Mouse (Mus musculus) midbrain, embryonic 15.5 days (tissue): ENCODE measurements around the gene Slc39a5. TPM values are rescaled to one million over a fixed set of nuclear protein-coding genes. Genes with fewer than 3 reads are reported as not detected.

ENCODE experiments used
- ATAC-seq: fragments of 200-750 bp; cut with Nextera tagmentation; replicated peaks from 2 replicates; pipeline ENCODE4 v1.8.0; 2017; ENCODE audit warnings: moderate TSS enrichment
- H3K27ac ChIP-seq: fragments of 300-500 bp; sonication (generic); 2 replicates; pipeline ENCODE4 v1.5.1; 2015; ENCODE audit warnings: mild to moderate bottlenecking, inconsistent platforms
- H3K27me3 ChIP-seq: fragments of 300-500 bp; sonication (generic); replicated peaks from 2 replicates; pipeline ENCODE4 v1.6.1; 2015; ENCODE audit warnings: inconsistent platforms
- H3K36me3 ChIP-seq: fragments of 300-500 bp; sonication (generic); replicated peaks from 2 replicates; pipeline ENCODE4 v1.6.1; 2015; ENCODE audit warnings: inconsistent platforms
- H3K4me1 ChIP-seq: fragments of 300-500 bp; sonication (generic); 2 replicates; pipeline ENCODE4 v1.6.1; 2015; ENCODE audit warnings: inconsistent platforms
- H3K4me2 ChIP-seq: fragments of 300-500 bp; sonication (generic); 2 replicates; pipeline ENCODE4 v1.6.1; 2015; ENCODE audit warnings: inconsistent platforms, mild to moderate bottlenecking, moderate library complexity
- H3K4me3 ChIP-seq: fragments of 300-500 bp; sonication (generic); 2 replicates; pipeline ENCODE4 v1.5.1; 2015; ENCODE audit warnings: mild to moderate bottlenecking, inconsistent platforms
- H3K9ac ChIP-seq: fragments of 300-500 bp; sonication (generic); 2 replicates; pipeline ENCODE4 v1.6.1; 2015; ENCODE audit warnings: mild to moderate bottlenecking, inconsistent platforms
- H3K9me3 ChIP-seq: fragments of 300-500 bp; sonication (generic); 2 replicates; pipeline ENCODE4 v1.6.1; 2016; ENCODE audit warnings: inconsistent platforms
- WGBS: fragments of 180-500 bp; shearing (Covaris S2); methylation state at CpG from one replicate; pipeline ENCODE4 v1.1.7; 2015; ENCODE audit warnings: mixed read lengths; 5-methylcytosine and 5-hydroxymethylcytosine counted together
- polyA plus RNA-seq: library from polyadenylated mRNA; unstranded; fragments of >200 nt; fragmentation: Nextera tagmentation; extraction: Ambion mirVana; gene quantifications from 2 replicates; pipeline ENCODE4 v1.2.1, GENCODE M21; 2015

The Slc39a5 gene
- polyA plus RNA-seq, 1 experiment from 2014 or later, result not detected

DNA sequence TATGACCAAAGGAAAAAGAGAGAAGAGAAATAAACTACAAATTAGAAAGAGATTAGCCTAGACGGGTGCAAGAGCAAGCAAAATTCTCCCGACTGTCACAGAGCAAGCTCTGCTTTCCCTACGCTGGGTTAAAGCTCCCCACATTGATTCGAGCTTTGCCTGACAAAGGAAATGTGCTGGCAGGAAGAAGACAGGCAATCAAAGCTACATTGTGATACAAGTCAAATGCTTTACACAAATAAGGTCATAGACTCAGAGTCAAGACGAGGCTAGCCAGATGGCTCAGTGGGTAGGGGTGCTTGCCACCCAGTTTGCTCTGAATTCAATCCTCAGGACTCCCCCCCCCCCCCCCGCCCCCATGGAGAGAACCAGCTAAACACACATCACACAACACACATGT lies 31.0 kb downstream of the Slc39a5 start:
- peak overlapping the region; percentile 96; the same call in 1 of the 2 replicates for H3K27ac ChIP-seq

DNA sequence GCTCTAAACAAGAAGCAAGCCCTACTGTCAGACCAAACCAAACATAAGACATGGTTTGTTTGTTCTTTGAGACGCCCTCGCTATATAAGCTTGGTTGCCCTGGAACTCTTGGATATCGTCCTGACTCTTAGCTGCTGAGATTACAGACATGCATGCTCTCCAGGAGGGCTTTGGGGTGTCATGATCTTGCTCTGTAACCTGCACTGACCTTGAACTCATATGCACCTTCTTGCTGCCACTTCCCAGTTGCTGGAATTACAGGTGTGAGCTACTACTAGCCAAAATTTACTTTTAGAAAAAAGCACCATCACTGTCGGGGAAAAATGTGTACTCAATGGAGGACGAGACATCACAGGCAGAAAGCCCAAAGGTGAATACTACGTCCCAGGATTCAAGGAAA lies 31.4 kb downstream of the Slc39a5 start:
- no peak for ATAC-seq
- H3K9ac ChIP-seq, result peak overlapping the region; percentile 73
- WGBS, result 79% methylated on average over 6 of the region's 6 CpGs
- H3K27ac ChIP-seq, result peak overlapping the region; percentile 96
- H3K4me1 ChIP-seq, result peaks cover 24% of the 10 kb centered on the region
- peak overlapping the region; percentile 70 for H3K4me2 ChIP-seq
- no peaks in the 10 kb centered on the region for H3K36me3 ChIP-seq
- peak overlapping the region; percentile 79 for H3K4me3 ChIP-seq
- H3K9me3 ChIP-seq, result no peaks in the 10 kb centered on the region
- H3K27me3 ChIP-seq, result no peaks in the 10 kb centered on the region

More for the DNA sequence above, 31.0 kb downstream of the Slc39a5 start:
- H3K4me3 ChIP-seq, result no peak overlapping the region
- 55% methylated on average over 5 of the region's 6 CpGs for WGBS
- no peak overlapping the region for H3K4me2 ChIP-seq
- H3K9ac ChIP-seq, result no peak overlapping the region
- H3K9me3 ChIP-seq, result no peaks in the 10 kb centered on the region
- H3K27me3 ChIP-seq, result no peaks in the 10 kb centered on the region
- no peak for ATAC-seq
- no peaks in the 10 kb centered on the region for H3K36me3 ChIP-seq
- peaks cover 24% of the 10 kb centered on the region for H3K4me1 ChIP-seq

DNA sequence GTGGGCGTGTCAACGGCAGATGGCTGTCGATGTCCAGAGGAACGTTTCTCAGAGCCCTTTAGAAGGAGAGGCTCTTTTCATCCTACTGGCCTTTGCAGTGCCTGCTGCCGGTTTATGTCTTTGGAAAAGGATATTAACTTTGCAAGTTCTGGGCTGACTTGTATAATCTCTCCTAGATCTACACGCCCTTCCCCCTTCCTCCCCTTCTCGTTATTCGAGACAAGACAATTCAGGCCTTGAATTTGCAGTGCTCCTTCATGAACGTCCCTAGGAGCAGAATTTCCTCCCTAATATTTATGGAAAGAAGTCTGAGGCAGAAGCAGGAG lies 31.8 kb downstream of the Slc39a5 start:
- peak overlapping the region; percentile 79 for H3K4me3 ChIP-seq
- H3K27me3 ChIP-seq, result no peaks in the 10 kb centered on the region
- peak overlapping the region; percentile 70 for H3K4me2 ChIP-seq
- H3K9ac ChIP-seq, result peak overlapping the region; percentile 73
- 2% methylated on average over 9 of the region's 9 CpGs for WGBS
- 0 out of 2 replicates have a peak, but pooled peaks cover 3% of the 10 kb centered on the region for H3K36me3 ChIP-seq
- peaks cover 24% of the 10 kb centered on the region for H3K4me1 ChIP-seq
- peak overlapping the region; percentile 96 for H3K27ac ChIP-seq
- no peaks in the 10 kb centered on the region for H3K9me3 ChIP-seq
- no peak for ATAC-seq

DNA sequence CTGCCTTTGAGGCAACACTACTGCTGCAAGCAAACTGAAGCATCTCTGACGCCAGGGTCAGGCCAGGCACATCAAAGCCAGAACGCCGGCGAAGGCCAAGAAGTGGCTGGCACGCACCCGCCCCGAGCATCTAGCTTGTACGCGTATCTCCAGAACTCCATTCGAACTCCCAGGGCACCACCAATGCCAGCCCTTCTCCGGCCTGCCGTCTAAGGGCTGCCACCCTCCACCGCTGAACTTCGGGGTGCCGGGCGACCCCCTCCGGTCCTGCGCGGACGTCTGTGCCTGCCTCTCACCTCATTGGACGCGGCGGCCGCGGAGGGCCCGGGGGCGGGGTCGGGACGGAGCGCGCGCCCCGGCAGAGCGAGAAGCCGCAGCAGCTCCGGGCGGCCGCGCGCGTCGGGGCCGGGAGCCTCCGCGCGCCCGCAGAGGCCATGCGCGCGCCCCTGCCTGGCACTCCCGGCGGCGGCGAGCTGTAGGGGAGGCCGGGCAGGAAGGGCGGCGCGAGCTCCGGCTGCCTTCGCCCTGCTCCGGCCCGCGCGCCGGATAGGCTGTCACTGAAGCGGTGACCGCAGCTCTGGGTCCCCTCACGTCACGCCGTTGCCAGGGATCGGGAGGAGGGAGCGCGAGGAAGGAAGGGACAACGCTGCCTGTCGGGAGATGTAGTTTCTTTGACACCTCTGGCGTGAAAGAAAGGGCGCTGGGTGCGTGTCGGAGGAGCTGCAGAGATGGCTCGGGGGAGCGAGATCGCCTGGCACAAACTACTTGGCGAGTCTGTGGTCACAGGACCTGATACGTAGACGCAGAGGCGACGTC lies 32.4 kb downstream of the Slc39a5 start, which contains the start of gene Coq10a:
Coq10a (minus strand) TSS at position 596 of the 816 bp plus-strand sequence.
- H3K27me3 ChIP-seq, result no peaks in the 10 kb centered on the region
- ATAC-seq, result peak; percentile 95
- under 1% methylated on average over 86 of the region's 87 CpGs for WGBS
- peaks cover 24% of the 10 kb centered on the region for H3K4me1 ChIP-seq
- H3K4me2 ChIP-seq, result peak within 1 kb of the TSS; percentile 70
- no peaks in the 10 kb centered on the region for H3K9me3 ChIP-seq
- H3K36me3 ChIP-seq, result peaks cover 4% of the 10 kb centered on the region; the same call in 1 of the 2 replicates
- H3K4me3 ChIP-seq, result peak within 1 kb of the TSS; percentile 79
- peak within 1 kb of the TSS; percentile 73 for H3K9ac ChIP-seq
- H3K27ac ChIP-seq, result peak within 1 kb of the TSS; percentile 96

DNA sequence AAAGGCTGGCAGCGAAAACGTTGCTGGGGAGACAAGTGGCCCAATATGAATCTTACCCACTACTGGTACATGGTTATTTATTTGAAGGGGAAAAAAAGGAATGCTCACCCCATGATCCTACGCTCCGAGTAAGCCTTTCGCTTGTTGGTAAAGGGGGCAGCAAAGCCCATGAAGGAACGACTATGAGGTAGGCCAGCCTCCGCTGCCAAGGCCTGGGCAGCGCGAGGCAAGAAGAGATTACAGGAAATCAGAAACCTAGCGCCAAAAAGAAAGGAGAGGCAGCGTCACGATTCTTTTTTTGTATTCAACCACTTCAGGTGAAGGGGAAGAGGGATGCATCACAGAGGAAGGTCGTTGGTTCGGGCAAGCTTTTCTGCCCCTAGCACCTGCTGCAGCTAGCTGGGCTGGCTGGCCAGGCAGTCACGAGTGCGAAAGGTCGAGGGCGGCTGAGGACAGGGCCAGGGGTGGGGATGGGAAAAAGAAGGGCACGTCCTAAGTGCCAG lies 33.1 kb downstream of the Slc39a5 start:
- Histone ChIP-seq H3K9me3 (no peaks in the 10 kb centered on the region), H3K27ac (peak overlapping the region; percentile 96), H3K4me2 (peak overlapping the region; percentile 70), H3K36me3 (peaks cover 4% of the 10 kb centered on the region; the same call in 1 of the 2 replicates), H3K9ac (peak overlapping the region; percentile 73), H3K27me3 (no peaks in the 10 kb centered on the region), H3K4me1 (peaks cover 24% of the 10 kb centered on the region), H3K4me3 (peak overlapping the region; percentile 79)
- 16% methylated on average over 19 of the region's 19 CpGs for WGBS
- ATAC-seq, result no peak; the same call in 1 of the 2 replicates

DNA sequence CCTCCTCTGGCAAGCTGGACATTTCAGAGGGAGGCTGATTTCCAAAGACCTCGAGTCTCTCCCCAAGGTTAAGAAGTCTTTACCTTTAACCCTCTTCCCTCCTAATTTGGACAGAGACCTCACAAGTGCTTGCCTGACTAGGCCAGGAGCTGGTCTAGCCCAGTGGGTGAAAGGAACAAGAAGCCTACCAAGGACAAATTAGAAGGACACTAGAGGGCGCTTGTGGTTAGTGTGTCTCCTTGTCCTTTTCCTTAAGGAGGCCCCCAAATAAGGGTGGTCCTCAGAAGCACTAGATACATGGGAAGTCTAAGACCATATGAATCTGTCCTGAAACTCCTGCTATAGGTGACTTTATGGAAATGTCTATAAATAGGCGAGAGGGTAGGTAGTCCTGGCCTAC lies 38.5 kb downstream of the Slc39a5 start:
- H3K9ac ChIP-seq, result no peak overlapping the region
- H3K4me2 ChIP-seq, result no peak overlapping the region
- peaks cover 8% of the 10 kb centered on the region for H3K4me1 ChIP-seq
- H3K4me3 ChIP-seq, result no peak overlapping the region
- 48% methylated on average over 3 of the region's 3 CpGs for WGBS
- ATAC-seq, result no peak
- no peaks in the 10 kb centered on the region for H3K9me3 ChIP-seq
- no peak overlapping the region for H3K27ac ChIP-seq
- peaks cover 40% of the 10 kb centered on the region for H3K36me3 ChIP-seq
- no peaks in the 10 kb centered on the region for H3K27me3 ChIP-seq

DNA sequence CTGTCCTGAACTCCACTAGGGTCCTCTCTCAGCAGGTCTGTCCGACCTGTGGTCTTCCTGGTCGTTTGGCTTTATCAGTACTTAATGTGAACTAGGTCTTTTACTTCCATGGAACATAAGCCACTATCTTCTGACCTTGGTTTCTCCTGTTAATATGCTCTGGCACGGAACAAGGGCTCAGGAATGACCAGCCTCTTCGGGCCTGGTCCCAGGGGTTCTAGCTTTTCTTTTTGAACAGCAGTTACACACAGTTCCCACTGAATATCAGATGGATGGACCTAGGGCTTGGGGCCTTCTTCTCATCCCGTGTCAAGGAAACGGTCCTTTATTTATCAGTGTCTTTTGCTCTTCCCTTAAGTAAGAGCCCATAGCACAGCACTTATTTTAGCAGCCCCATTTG lies 39.2 kb downstream of the Slc39a5 start:
- 90% methylated on average over 6 of the region's 6 CpGs for WGBS
- Histone ChIP-seq H3K4me1 (peaks cover 3% of the 10 kb centered on the region; the same call in 1 of the 2 replicates), H3K4me2 (no peak overlapping the region), H3K27ac (no peak overlapping the region), H3K27me3 (no peaks in the 10 kb centered on the region), H3K4me3 (no peak overlapping the region), H3K9me3 (no peaks in the 10 kb centered on the region), H3K36me3 (peaks cover 40% of the 10 kb centered on the region), H3K9ac (no peak overlapping the region)
- no peak for ATAC-seq

DNA sequence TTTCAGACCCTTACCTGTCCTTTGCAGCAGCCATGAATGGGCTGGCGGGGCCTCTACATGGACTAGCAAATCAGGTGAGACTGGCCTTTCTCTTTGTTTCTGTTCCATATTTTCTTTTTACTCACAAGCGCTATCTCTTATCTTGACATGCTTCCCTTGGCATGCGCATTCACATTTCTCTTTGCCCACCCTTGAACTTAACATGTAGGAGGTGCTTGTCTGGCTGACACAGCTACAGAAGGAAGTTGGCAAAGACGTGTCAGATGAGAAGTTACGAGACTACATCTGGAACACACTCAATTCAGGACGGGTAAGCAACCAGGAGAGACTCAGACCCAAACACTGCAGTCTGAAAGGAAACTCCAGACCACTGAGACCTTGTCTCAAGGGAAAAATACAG lies 41.8 kb downstream of the Slc39a5 start:
- WGBS, result 95% methylated on average over 6 of the region's 6 CpGs
- Histone ChIP-seq H3K9me3 (no peaks in the 10 kb centered on the region), H3K4me2 (no peak overlapping the region), H3K4me3 (no peak overlapping the region), H3K27me3 (no peaks in the 10 kb centered on the region), H3K9ac (no peak overlapping the region), H3K4me1 (no peaks in the 10 kb centered on the region), H3K36me3 (peaks cover 44% of the 10 kb centered on the region), H3K27ac (no peak overlapping the region)
- ATAC-seq, result no peak

DNA sequence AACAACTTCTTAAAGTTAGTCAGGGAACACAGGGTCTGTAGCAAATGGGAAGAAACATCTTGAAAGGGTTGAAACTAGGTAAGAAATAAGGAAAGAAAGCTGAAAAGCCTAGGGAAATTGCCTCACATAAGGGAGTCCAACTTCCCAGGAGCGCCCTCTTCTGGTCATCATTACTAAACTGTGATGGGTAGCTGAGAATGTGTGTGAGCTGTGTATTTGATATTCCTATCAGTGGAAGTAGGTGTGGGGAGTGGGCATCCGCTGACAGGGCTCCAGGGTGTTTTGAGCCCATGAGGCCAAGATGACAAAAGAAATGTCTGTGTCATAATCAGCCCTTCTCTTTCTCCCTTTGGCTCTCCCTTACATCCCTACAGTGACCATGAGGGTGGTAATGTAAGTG lies 42.2 kb downstream of the Slc39a5 start:
- Histone ChIP-seq H3K36me3 (peaks cover 47% of the 10 kb centered on the region), H3K9ac (no peak overlapping the region), H3K27ac (no peak overlapping the region), H3K9me3 (no peaks in the 10 kb centered on the region), H3K4me1 (no peaks in the 10 kb centered on the region), H3K4me3 (no peak overlapping the region), H3K27me3 (no peaks in the 10 kb centered on the region), H3K4me2 (no peak overlapping the region)
- no peak for ATAC-seq
- WGBS, result 63% methylated on average over 2 of the region's 2 CpGs

DNA sequence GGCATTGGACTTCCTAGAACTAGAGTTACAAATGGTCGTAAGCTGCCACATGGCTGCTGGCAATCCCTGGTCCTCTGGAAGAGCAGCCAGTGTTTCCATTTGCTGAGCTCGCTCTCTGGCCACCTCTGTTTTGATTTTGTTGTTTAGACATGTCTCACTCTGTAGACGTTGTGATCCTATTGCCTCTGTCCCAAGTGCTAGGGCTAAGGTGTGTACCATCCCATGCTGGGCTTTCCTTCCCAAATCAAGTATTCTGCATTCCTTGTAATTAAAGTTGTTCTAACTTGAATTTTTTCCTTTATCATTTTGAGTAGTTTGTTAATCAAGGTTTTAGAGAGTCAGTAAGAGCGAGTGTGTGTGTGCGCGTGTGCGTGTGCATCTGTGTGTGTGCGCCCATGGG lies 53.5 kb downstream of the Slc39a5 start:
- no peak overlapping the region for H3K9ac ChIP-seq
- no peak overlapping the region for H3K27ac ChIP-seq
- H3K4me1 ChIP-seq, result peaks cover 8% of the 10 kb centered on the region; the same call in 1 of the 2 replicates
- H3K9me3 ChIP-seq, result no peaks in the 10 kb centered on the region
- H3K4me2 ChIP-seq, result no peak overlapping the region
- H3K36me3 ChIP-seq, result peaks cover 21% of the 10 kb centered on the region
- no peak overlapping the region for H3K4me3 ChIP-seq
- ATAC-seq, result no peak
- no peaks in the 10 kb centered on the region for H3K27me3 ChIP-seq
- WGBS, result 93% methylated on average over 8 of the region's 8 CpGs
